Mouse (Mus musculus) heart, postnatal 10 days (tissue): Measurements from ENCODE around the gene Gm45713. TPM values are rescaled to one million over a fixed set of nuclear protein-coding genes. Genes with fewer than 3 reads are reported as not detected.
"Not testable (repeated sequence)": the region's sequence is repeated elsewhere in the genome, so short reads cannot be mapped to it uniquely, and the experiment has no call there.

Experiments
- DNase-seq, 2 experiments: peaks; one replicate each; pipeline ENCODE4 v3.0.0; 2021
- intact Hi-C: fragments of 180-260 bp; cut with DNase I; formaldehyde crosslinking; loops from one replicate; pipeline ENCODE4 v1.15.1; 2025
- total RNA-seq, 2 experiments: library from RNA; stranded (reverse); gene quantifications; 2 replicates each; pipeline ENCODE4 v1.2.3; 2021

Gm45713 gene
- not detected for total RNA-seq

DNA sequence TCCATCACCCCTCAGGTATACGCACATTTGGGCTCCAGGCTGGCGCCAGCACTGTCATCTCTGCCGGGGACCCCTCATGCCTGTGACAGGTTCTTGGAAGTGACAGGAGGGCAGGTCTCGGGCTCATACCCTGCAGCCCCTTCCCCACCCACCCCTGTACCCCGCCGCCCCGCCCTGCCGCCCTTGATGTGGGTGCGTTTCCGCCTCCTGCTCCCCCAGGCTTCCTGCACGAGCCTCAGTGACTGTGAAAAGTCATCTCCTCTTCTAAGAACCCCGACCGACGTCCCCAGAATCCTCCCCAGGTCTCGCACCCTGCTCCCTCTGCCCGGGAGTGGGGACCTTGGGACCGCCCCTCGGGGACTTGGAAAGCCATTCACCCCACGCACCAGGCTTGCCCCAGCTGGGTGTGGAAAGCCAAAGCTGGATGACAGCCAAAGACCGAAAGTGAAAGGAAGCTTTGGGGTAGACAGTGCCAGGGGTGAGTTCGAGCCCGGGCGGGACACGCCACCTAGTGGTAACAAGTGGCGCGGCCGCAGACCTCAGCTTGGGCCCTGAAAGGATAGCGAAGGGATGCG is at the start of gene Gm45713, which contains the start of gene Flt3l:
TSS of gene Gm45713 (minus strand) at position 239 of the 575 bp plus-strand sequence.
TSS of gene Flt3l (minus strand) at position 440 of the 575 bp plus-strand sequence.
- intact Hi-C loops = loop anchor here (1.0 to 5.0 kb wide), 2 partner anchors 58 to 154 kb away; no protein-coding TSS in a partner anchor
- peak; percentile 95 to 96 for DNase-seq

DNA sequence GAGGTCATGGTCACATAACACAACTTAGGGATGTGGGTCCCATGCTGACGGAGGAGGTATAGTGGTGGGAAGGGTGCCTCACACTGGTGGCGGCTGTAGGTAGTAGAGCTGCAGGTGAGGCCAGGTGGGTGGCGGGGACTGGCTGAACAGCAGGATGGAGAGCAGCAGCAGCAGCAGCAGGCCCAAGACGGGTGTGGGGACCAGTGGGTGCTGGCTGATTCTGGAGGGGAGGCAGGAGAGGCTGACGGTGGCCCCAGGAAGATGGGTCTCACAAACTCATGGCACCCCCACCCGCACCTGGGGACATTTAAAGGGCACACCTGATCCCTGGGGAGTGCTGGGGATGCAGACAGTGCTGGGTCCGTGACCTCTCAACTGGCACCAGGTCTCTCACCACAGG is 47.6 kb upstream of the Gm45713 start:
- intact Hi-C loops = no loop called here

DNA sequence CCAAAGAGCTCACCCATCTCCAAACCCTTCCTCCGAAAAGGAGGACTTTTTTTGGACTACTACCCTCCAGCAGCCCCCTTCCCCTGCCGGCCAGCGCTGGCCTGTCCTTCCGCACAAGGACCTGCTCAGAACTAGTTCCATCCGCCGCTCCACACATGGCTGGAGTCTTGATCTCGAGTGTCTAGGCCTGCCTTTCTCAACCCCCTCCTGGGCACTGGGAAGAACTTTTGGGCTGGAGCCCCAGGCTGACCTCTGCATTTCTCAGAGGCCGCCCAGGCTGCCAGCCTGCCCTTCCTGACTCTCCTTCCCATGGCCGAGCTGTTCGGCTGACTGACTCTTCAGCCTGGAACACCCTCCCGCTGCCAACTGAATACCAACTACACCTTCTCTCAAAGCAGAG is 46.6 kb upstream of the Gm45713 start:
- no peak for DNase-seq
- intact Hi-C loops = no loop called here

More for the DNA sequence above, 47.6 kb upstream of the Gm45713 start:
- no peak for DNase-seq

DNA sequence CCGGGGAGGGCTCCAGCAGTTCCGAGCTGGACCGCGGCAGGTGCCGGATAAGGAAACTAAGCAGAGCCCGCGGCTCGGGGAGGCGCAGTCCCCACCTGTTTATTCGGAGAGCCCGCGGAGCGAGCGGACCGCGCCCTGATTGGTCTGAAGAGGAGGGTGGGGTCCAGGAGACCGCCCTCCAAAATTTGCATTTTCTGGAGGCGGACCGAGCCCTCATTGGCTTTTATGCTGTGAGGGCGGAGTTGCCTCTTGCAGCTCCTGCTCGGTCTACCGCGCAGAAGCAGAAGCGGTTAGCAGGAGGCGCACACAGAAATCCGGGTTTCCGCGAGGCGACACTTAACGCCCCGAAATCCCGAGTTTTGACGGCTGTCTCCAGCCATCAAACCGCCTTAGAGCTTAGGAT is 46.2 kb upstream of the Gm45713 start:
- DNase-seq = peak; percentile 92 to 93
- intact Hi-C loops = no loop called here

DNA sequence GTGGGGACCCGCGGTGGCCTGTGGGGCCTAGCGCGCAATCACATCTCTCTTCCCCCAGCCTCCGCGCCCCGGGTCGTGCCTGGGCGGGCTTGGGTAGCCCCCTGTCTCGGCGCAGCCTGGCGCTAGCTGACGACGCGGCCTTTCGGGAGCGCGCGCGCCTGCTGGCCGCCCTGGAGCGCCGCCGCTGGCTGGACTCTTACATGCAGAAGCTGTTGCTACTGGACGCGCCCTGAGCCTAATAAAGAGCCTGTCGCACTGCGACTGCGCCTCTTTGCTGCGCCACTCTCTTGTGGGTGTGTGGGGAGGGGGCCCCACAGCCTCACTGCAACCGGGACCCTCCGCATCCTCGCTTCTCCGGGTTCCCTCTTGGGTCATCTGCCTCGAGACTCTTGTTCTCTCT is 45.5 kb upstream of the Gm45713 start:
- intact Hi-C loops = no loop called here
- DNase-seq = peak; percentile 11 to 24

DNA sequence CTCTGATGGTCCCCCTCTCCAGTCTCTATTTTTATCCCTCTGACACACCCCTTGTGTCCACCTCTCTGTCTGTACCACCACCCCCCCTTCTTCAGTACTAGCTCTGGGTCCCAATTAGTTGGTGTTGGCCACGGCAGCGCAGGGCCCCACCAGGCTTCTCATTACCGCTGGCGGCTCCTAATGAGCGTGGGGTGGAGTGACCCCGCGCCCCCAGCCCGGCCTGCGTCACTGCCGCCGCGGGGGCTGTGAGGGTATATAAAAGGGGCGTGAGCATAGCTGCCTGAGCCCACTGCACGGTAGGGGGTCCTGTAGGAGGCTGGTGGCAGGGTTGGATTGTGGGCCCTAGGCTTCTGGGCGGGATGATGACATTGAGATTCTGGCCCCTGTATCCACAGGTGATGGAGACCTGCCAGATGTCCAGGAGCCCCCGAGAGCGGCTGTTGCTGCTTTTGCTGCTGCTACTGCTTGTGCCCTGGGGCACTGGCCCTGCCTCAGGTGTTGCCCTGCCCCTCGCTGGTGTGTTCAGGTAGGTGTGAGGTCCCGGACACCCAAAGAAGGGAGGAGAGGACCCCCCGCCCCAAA is 45.0 kb upstream of the Gm45713 start, which contains the start of gene Pth2:
TSS of gene Pth2 (plus strand) at position 100 of the 582 bp plus-strand sequence.
- intact Hi-C loops = no loop called here
- no peak for DNase-seq

DNA sequence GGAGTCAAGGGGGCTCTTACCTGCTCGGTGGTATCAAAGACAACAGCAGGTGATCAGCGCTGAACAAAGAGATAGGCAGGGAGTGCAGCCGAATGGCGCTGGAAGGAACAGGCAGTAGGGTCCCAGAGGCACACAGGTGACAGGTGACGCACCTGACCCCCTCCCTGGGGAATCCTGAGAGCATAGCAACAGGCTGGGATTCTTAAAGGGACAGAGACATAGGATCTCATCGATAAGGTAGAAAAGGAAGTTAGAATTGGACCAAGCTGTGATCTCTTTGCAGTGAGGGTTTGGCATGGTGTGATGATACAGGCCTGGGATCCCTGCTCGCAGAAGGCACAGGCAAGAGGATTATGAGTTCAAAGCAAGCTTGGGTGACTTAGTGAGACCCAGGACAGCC is 43.4 kb upstream of the Gm45713 start, which contains the start of gene Gfy:
TSS of gene Gfy (minus strand) at position 101 of the 400 bp plus-strand sequence.
- intact Hi-C loops = no loop called here
- DNase-seq = no peak

DNA sequence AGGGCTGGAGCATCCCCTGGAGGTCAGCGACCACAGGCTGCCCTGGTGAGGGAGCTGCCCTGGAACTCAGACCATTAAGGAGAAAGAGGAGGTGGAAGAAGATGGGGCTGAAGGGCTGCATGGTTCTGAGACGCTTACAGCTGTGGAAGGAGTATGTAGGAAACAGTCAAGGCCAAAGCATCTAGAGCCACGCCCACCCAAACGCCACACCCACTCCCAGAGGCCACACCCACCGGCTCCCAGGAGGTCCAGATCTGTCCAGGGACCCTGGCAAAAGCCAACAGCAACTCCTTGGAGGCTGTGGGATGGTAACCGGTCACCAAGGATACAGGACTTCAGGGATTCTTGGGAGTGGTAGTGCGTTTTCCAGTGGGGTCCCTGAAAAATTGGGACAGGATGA is 42.5 kb upstream of the Gm45713 start:
- no peak for DNase-seq
- intact Hi-C loops = no loop called here

DNA sequence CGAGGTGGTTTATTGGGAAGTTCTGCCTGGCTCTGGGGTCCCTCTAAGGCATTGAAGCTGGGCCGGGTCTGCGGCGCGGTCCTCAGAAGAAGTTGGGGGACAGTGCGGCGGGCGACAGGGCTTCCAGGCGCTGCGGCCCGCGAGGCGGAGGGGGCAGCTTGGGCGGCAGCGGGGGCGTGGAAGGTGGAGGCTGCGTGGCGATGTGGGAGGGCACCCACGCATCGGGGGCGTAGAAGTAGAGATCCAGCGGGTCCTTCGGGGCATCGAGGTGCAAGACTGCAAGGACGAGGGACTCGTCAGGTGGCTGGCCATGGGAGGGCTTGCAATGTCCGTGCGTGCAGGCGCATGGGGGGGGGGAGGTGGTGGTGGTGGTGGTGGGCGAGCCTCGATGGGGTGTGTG is 40.3 kb upstream of the Gm45713 start:
- DNase-seq = no peak
- intact Hi-C loops = no loop called here

DNA sequence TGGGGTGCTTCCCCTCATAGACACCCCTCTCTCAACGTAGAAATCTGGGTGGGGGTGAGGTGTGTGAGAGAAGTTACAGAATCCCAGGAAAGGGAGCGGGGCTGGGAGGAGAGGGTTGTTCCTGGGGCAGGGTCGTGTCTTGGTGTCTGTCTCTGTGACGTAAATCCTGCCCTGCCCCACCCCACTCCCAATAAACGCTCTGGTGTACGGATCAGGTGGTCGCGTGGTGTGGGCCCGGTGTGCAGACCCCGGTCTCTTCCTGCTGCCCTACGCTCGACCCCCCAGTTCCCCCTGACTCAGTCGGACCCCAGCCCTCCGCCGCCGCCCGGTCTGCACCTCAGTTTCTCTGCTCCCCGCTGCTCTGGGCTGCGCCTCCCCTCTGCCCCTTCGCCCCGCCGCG is 39.9 kb upstream of the Gm45713 start:
- DNase-seq = no peak
- intact Hi-C loops = no loop called here

DNA sequence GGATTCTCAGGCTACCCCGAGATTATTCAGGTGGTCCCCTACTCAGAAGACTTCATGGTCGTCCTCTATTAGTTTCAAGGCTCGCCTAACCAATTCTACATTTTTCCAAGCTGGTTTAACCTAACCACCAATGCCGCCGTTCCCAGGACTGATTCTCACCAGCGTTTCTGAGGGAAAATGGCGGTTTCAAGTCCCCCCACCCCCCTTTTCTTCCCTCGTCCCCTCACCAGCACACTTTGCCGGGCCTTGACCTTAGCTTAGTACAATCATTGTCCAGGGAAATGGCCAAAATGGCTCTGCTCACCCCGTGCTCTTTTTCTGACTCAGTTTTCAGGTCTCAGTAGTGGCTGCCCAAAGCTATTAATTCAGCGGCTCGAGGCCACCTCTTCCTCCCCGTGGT is 39.4 kb upstream of the Gm45713 start:
- intact Hi-C loops = no loop called here
- no peak for DNase-seq

DNA sequence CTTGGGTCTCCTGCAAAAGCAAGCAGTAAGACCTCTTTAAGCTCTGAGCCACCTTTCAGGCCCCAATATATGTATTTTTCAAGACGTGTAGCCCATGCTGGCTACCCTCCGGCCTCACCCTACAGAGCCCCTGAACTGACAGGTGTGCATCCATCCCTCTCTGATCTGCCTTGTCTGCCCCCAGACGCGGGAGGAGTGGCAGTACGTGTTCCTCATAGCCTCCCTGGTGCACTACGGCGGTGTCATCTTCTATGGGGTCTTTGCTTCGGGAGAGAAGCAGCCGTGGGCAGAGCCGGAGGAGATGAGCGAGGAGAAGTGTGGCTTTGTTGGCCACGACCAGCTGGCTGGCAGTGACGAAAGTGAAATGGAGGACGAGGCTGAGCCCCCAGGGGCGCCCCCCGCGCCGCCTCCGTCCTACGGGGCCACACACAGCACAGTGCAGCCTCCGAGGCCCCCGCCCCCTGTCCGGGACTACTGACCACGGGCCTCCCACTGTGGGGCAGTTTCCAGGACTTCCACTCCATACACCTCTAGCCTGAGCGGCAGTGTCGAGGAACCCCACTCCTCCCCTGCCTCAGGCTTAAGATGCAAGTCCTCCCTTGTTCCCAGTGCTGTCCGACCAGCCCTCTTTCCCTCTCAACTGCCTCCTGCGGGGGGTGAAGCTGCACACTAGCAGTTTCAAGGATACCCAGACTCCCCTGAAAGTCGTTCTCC is 38.7 kb upstream of the Gm45713 start:
- DNase-seq = no peak
- intact Hi-C loops = no loop called here

DNA sequence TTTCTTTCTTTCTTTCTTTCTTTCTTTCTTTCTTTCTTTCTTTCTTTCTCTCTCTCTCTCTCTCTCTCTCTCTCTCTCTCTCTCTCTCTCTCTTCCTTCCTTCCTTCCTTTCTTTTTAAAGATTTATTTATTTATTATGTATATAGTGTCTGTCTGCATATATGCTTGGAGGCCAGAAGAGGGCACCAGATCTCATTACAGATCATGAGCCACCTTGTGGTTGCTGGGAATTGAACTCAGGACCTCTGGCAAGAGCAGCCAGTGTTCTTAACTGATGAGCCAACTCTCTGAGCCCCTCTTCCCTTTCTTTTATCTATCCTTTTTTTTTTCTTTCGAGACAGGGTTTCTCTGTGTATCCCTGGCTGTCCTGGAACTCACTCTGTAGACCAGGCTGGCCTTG is 37.7 kb upstream of the Gm45713 start:
- intact Hi-C loops, DNase-seq: not testable (repeated sequence)

DNA sequence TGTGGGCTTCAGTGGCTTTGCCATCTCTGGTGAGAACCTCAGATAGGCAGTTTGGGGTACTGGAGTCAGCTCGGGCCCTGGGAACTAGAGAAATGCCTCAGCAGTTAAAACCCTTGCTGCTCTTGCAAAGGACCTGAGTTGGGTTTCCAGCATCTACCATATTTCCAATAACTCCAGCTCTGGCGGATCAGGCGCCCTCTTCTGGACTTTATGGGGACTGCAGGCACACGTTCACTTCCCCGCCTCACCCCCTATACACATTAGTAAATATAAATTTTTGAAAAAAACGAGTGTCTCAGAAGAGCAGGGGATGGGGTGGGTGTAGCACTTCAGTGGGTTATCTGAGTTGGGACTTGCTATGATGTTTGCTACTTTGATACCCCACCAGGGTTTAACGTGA is 36.9 kb upstream of the Gm45713 start:
- DNase-seq = no peak
- intact Hi-C loops = no loop called here

DNA sequence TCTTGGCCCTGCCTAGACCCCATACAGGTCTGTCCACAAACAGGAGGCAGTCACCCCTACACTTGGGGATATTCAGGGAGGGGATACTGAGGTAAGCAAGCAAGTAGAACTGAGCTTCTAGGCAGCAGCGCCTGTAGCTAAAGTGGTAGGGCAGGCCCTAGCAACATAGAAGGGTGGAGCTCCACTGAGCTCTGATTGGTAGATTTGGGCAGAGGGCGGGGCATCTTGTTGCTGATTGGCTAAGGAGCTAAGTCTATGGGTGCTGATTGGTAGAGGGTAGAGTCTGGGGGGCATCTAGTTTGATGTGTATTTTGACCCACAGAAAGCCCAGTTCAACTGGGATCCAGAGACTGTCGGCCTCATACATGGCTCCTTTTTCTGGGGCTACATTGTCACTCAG is 33.5 kb upstream of the Gm45713 start:
- intact Hi-C loops = no loop called here
- DNase-seq = no peak

DNA sequence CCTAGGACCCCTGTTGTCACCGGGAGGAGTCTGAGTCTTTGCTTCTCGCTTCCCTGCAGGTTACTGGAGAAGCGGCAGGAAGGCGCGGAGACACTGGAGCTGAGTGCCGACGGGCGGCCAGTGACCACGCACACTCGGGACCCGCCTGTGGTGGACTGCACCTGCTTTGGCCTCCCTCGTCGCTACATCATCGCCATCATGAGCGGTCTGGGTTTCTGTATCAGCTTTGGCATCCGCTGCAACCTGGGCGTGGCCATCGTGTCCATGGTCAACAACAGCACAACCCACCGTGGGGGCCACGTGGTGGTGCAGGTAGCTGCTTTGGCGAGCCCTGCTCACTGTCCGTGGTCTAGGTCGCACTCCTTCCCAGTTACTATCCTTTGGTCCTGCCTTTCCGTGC is 32.6 kb upstream of the Gm45713 start:
- intact Hi-C loops = no loop called here
- DNase-seq = no peak

DNA sequence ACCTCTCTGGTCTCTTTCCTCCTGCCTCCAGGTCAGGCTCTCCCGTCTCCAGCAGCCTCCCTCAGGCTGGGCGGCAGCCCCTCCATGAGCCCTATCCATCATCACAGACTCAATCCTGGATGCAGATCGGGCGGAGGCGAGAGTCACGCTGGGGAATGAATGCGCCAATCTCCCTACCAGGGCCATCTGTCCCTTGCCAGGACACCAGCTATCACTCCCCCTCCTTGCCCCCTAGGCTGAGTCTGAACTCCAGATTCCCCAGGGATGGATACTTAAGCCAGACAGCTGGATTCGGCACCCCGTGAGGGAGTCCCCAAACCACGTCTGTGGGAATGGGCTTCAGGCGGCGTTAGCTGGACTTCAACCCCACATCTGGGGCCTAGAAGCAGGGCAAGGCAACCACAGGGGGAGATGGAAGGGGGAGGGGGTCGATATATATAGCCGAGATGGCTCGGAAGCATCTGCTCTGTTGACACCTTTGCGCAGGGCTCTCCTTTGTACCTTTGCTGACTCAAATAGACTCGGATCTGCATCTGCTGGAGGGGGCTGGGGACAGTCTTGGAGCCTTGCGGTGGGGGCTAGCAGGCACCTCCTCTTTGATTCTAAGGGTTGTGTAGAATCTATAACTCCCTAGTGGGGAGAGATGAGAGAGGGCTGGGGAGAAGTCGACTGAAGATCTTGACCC is 31.9 kb upstream of the Gm45713 start:
- no peak for DNase-seq
- intact Hi-C loops = no loop called here

DNA sequence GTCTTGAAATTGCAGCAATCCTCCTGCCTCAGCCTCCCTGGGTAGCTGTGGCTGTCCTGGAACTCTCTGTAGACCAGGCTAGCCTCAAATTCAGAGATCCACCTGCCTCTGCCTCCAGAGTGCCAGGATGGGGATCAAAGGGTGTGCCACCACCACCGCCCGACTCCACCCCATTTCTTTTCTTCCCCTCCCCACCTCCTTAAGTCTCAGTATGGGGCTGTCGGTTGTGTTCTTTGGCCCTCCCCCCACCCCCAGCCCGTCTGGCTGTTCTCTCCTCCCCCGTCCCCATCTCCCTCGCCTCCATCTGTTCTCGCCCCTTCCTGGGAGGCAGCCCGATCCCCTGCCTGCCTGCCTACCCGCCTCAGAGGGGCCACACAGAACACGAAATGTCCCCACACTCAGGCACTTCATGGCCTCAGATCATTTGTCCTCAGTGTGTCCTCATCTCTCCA is 30.9 kb upstream of the Gm45713 start:
- intact Hi-C loops = no loop called here
- DNase-seq = no peak

DNA sequence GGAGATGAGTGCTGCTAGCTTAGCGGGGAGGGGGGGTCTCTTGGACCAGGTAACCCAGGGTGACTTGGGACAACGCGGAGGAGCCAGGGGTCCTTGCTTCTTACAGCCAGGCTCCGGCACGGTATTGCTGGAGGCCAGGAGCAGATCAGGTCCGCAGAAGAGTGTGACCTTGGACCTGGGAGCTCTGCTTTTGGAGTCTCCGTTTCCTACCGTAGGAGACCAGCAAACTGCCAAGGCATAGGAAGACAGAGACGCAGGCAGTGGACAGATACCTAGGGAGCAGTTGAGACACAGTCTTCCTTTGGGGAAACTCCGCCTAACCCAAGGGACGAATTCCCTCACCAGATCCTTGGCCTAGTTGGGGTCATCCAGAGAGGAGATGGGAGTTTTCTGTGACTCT is 29.7 kb upstream of the Gm45713 start:
- intact Hi-C loops = no loop called here
- DNase-seq = no peak

DNA sequence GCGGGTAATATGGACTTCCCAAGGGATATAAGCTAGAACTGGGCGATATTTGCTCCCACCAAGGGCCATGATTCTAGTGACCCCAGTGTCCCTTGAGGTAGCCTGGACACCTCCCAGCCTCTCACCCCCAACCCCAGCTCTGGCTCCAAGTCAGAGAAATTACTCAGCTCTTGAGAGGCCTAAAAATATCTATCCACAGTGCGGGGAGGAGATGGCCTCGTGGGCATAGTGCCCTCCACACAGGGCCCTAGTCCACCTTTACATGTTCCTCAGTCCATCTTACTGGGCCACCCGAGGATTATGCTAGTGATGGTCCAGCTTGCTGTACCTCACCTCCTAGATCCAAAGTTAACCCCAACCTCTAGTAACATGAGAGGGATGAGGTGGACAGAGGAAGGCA is 28.8 kb upstream of the Gm45713 start:
- intact Hi-C loops = no loop called here
- DNase-seq = no peak
